Mouse (Mus musculus) ES-E14 (cell line): ENCODE results near the gene Fut11.

ENCODE experiments used
- CHD2 ChIP-seq: IDR thresholded peaks from 2 replicates; pipeline ENCODE4 v1.6.1; 2014; ENCODE audit warnings: mild to moderate bottlenecking, low read depth, low read length, inconsistent platforms
- ZC3H11A ChIP-seq: IDR thresholded peaks from 2 replicates; pipeline ENCODE4 v1.6.1; 2012; ENCODE audit warnings: low read depth, mild to moderate bottlenecking, inconsistent platforms, low read length, borderline replicate concordance
- ZNF384 ChIP-seq: IDR thresholded peaks from 2 replicates; pipeline ENCODE4 v1.6.1; 2012; ENCODE audit warnings: low read depth, low read length, inconsistent platforms

DNA sequence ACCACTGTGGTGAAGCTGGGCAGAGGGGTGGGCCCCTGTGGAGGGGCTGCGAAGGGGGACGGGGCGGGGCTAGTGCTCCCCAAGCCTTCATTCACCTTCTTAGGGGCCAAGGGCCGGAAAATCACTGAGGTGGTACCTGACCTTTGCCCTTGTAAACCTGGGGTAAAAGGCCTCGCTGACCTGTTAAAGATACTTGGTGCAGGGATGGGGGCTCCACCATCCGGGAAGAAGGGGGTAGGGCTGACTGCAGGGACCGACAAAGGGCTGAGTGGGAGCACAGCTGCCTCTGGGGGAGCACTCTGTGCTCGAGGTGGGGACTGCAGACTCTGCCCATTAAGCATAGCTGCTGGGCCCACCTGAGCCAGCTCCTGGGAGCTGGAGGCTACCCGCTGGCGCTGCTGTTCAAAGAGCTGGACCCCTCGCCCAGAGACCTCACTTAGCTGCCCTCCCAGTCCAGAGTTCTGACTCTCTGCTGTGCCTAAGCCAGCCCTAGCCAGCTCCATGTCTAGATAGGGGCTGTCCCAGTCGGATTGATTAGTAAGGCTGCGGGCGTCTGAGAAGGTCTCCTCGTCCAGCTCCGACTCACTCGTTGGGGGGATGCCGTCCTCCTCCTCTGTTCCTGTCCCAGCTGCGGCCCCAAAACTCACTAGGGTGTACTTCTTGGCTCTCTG, 33.0 kb upstream of the Fut11 start:
- TF ChIP-seq ZNF384 (no peak), ZC3H11A (no peak), CHD2 (no peak)
